Mouse (Mus musculus) left cerebral cortex, adult 11 months (tissue): ENCODE results near the gene Tcf7l2.

Experiments
- DNase-seq: peaks from one replicate; pipeline ENCODE4 v3.0.0; 2022; ENCODE audit warnings: low spot score

The Tcf7l2 gene

DNA sequence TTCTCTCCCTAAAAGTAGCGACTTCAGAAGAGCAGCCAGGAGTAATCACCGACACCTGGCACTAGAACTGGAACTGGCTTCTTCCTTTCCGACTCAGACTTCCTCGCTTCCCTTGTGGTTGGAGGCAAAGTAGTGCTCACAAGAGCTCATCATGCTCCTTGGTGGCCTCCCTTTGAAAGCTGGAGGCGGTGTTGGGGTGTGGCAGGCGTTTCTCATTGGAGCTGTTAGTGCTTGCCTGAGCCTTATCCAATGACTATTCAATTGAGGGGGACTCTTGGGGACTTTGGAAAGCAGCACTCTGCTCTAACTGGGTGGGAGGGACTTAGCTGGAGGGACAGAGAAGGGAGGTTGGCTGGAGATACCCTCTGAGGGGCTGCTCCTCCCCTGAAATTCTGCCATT lies 9.1 kb upstream of the Tcf7l2 start:
- no peak for DNase-seq

DNA sequence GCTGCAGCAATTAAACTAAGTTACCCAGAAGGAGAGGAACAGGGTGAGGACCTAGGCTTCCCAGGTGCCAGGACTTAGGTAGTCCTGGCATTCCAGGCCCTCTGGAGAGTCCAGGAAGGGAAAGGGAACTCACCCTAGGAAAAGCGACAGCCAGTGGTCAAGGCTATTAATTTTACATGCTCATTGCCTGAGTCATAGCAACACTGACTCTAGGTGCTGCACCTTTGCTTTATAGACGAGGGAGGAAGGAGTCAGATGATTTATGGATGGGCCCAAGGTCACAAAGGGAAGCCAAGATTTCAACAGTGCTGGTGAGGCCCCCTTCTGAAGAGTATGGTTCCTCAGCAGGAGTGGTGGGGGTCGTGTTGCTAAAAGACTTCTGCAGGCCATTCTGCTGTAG lies 8.6 kb upstream of the Tcf7l2 start:
- DNase-seq, result no peak

DNA sequence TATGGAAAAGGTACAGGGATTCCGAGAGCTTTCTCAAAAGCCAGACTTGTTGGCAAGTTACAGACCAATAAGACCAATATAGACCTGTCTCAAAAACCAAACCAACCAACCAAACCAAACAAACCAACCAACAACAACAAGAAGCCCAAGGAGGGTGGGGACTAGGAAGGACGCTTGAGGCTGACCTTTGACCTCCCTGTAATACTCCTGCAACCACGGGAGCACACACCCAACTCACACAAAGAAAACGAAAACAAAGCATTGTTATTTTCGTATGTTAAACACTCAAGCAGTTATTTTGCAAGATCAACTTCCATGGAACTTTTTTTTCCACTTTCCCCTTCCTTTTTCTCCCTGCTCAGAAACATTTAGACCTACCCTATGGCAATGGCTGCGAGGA lies 5.6 kb upstream of the Tcf7l2 start:
- DNase-seq, result no peak

DNA sequence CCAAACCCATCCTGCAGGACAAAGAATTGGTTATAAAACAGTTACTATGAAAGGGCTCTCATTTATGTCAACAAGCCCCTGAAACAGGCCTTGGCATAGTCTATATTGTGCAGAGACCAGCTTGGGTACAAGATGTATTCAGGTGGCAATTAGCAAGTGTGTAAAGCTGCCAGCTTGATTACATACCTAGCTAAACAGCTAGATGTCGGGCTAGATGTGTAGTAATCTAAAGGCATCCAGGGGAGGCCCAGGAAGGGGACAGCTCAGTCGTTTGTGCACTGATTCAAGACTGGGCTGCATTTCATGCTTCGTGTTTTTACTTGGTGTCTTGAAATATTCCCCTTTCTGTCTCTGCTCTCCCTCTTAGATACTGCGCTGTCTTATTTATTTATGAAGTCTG lies 1.9 kb upstream of the Tcf7l2 start:
- no peak for DNase-seq

DNA sequence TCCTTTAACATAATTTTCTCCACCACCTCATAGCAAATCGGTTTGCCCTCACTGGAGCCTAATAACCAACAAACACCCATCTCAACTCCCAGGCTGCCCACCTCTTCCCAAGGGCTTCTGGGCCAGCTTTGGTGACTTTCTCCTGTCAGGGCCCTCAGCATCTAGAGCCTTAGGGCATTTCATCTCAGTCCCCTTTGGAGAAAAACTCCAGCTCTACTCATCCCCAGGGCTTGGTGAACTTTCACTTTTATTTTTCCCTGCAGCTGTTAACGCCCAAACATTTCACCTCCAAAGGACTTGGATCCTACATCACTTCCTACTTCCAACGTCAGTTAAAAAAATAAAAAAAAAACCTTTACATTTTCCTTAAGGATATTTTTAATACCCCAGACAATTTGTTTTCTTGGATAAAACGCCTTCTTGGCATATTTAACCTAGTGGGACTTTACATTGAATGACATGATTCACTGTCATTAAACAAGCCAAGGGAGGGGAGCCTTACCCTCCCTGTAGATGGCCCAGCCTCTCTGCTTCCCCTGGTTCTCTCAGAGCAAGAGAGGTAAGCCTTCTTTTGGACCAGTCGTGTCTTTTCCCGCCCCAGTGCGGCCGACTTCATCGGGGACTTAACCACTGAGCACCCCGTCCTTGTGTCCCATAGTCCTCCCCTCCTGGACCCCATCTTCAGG lies 724 bp upstream of the Tcf7l2 start:
- no peak for DNase-seq

DNA sequence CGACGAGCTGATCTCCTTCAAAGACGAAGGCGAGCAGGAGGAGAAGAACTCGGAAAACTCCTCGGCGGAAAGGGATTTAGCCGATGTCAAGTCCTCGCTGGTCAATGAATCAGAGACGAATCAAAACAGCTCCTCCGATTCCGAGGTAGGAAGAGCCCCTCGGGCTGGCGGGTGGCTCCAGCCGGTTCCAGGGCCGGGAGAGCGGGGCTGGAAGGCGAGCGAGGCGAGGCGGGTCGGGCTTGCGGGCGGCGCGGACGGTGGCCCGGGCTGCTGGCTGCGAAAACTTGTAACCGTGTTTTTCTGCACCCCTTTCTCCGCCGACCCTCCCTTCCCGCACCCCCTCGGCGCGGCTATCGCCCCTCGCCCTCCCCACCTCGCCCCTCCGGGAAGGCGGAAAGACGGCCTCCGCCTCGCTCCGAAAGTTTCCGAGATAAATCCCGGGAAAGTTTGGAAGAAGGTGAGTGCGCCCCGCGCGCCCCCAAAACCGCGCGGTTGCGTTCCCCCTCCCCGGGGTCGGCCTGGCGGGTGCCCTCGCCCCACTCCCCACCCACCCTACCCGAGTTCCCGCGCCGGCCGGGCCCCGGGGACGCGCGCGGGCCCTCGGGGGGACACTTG lies 873 bp downstream of the Tcf7l2 start:
- no peak for DNase-seq

DNA sequence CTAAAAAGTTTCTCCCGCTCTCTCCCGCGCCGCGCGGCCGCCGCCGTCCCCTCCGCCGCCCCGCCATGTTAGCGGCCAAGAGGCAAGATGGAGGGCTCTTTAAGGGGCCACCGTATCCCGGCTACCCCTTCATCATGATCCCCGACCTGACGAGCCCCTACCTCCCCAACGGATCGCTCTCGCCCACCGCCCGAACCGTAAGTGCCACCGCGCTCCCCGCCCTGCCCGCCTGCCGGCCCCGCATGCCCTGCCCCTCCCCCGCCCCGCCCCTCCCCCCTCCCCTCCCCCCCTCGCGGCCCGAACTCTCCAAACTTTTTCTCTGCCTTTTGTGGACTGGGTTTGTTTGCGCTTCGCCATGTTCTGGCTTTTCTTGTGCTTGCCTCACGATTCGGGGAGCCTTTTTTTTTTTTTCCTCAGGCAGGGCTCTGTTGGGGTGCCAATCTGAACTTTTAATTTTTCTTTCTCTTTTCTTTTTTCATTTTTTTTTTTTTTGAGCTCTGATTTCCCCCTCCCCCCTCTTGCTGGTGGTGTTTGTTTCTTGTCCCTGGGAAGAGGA lies 1.5 kb downstream of the Tcf7l2 start:
- no peak for DNase-seq

DNA sequence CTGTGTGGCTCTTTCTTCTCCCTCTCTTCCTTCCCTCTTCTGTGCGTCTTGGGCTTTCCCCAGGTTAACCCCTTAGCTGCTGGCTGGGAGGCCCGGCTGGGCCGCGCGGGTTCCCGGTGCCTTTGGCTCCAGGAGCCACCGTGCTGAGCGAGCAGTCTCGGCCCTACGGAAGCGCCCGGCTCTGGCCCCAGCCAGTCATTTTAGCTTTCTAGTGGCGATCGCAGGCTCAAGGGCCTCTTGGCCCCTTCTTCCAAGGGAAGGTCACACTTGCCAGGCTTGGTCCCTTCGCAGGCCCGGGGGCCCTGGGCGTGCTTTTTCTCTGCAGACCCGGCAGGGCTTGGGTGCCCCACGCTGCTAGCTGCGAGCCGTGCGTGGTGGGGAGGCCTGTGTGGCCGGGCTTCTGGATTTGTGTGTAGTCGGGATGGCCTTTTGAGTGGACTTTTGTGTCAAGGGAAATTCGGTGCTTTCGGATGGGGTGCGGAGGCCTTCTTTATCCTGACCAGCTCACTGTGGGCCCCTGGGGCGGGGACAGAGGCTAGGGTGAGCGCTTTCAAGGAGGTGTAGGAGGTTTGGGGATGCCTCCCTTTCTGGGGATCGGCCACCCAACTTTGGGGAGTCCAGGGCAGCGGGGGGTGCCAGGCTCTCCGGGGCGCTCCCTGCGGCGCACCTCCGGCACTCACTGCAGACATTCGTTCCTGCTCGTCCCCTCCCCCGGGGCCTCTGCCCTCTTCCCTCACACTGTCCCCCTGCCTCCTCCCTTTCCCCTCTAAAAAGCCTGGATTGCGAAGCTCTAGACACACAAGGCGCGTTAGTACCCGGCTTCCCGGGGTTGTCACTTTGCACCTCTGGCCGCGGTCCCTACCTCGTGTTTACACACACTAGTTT lies 2.2 kb downstream of the Tcf7l2 start:
- DNase-seq, result no peak

DNA sequence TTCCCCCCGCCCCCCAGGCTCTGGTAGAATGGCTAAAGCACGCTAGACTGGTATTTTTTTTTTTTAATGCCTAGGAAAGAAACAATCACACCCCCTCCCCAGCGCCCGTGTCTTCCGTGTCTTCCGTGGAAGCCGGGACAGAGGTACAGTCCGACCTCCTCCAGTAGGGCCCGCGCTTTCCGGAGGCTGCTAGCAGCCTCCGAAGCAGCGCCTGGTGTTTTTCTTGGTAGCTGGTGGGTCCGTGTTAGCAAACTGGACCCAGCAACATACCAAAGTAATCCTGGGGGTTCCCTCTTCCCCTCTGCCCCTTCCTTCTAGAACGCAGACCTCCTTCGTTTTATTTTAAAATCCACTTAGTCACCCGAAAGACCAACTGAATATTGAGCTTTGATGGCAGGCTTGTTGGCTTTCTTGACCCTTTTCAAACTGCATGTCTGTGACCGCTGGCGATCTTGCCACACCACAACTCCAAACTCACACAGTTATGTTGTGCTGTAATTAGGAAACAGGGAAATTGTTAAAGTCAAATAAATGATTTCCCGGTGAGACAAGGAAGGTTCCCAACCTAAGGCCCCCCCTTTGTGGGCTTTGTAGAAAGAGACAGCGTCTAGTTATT lies 3.1 kb downstream of the Tcf7l2 start:
- DNase-seq, result no peak

DNA sequence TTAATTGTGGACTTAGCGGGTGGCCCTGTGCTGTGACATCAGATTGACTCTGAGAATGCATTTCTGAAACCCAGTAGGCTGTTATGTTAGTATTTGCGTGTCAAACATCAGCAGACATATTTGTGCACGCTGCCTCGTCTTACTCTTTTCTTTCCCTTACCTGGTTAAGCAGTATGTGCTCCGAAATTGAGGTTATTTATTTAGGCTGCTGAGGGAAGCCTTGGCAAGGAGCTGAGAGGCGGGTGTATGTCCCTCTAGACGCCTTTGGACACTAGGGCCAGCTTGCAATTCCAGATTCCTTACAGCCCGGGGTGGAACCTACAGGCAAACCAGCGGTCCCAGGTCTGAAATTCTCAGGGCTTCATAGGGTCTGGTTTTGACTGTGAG lies 3.6 kb downstream of the Tcf7l2 start:
- no peak for DNase-seq

DNA sequence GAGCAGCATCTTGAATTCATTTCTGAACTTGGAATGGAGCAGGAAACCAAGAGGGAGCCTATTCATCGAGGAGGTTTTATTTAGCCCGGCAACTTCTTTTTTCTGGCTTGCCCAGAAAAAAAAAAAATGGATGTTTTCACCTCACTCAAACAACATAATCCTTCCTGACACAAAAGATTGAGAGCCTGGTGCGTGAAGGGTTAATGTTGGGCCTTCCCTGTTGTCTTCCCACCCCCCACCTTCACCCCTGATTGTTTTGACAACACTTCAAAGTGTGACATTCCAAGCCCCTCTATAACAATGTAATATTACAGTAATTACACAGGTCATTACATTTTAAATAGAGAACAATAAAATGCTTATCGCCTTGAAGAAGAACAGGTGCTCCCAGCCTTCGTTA lies 4.6 kb downstream of the Tcf7l2 start:
- DNase-seq, result no peak

DNA sequence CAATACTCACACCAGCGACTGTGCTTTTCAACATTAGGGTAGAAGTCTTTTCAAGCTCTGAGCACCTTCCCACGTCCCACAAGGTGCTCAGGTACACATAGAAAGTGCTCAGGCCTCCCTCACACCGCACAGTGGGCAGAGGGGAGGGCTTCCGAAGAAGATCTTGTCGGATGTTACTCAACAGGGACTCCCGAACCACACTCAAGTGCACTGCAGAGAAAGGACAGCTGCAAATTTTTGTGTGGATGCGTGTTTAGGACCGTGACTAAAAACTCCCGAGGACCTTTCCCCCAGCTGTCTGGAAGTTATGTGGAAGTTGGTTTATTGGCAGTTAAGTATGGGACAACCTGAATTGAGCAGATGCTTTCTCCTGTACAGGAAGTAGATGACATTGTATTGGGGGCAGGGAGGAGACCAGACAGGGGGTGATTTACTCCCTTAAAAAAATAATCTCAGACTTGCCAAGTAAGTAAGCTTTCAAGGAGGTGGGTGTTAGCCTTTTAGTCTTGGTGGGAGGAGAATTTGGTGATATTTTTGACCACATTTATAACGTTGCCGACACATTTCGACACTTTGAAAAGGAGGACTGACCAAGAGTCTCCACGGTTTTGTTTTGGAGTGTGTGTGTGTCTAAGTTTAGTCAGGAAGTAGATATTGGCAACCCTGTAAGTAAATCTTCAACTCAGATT lies 5.8 kb downstream of the Tcf7l2 start:
- no peak for DNase-seq

DNA sequence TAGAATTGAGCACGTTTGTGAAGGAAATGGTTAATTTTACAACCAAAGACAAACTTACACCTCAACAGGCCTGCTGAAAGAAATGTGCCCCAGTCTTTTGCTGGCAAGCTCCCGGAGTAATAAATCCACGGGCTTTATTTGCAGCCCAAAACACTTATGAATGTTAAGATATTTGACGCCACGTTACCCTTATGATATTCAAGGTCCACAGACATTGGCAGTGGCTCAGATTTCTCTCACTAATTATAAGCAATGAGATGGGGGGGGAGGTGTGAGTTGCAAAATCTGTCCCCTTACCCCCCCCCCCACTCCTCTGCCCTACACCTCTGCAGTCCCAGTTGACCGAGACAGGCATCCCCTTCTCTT lies 6.3 kb downstream of the Tcf7l2 start:
- no peak for DNase-seq

DNA sequence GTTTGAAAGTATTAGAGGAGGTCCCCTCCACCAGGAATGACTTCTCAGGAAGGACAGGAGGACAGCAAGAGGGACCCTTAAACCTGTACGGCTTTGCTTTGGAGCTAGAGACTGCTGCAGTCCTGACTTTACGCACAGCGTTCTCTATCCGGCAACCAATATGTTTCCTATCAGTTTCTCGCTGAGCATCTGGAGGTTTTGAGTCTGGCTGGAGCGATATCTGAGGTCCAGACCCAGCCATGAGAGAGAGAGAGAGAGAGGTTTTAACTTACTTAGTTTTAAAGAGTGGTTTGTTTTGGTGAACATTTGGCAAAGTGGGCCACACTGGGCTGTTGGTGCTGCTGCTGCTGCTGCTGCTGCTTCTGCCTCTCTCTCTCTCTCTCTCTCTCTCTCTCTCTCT lies 7.2 kb downstream of the Tcf7l2 start:
- no peak for DNase-seq

DNA sequence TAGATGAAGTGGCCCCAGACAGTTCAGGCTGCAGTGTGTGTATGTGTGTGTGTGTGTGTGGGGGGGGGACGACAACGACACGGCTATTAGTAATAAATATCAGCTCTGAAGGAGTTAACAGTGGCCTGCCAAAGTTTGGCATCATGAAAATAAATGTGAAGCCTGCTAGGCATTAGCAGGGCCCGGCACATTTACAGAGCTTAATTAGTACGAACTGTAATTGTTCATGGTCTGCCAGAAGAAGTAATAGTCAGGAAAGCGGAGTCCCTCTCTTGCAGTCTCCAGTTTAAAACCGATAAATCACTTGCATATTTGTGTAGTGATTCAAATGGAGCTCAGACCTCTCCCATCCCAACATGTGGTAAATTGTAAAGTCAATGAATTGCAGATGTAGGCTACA lies 7.9 kb downstream of the Tcf7l2 start:
- no peak for DNase-seq

DNA sequence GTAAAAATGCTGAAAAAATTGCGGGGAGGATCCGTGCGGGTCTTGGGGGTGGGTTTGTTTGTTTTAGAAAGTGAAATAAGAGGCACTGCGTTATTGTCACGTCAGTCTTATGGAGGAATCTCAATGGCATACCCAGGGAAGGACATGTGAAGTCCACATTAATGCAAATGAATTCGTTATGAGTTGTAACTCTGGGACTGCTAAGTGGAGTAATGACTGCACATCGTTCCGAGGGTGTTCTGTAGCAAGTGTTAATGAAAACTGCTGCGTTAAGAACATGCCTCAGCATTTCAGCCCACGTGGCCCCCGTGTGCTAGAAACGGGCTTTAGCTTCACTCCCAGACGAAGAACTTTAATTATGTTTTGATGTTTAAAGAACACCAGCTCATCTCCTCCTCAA lies 8.4 kb downstream of the Tcf7l2 start:
- DNase-seq, result no peak

DNA sequence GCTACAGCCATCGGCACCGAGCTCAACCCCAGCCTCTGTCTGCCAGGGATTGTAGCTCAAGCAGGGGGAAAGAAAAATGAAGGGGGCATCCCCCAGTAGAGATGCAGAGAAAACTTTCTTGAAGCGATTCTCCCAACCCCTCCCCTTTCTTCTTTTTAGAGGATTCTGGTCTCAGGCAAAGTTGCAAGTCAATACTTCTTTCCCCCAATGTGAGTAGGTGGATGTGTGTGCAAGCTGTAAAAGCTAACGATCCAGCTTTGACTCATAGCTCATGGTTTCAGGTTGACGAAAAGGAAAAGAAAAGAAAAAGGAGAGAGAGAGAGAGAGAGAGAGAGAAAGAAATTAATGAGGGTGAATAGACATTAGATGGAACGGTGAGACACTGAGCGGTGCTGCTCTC lies 8.8 kb downstream of the Tcf7l2 start:
- DNase-seq, result no peak

DNA sequence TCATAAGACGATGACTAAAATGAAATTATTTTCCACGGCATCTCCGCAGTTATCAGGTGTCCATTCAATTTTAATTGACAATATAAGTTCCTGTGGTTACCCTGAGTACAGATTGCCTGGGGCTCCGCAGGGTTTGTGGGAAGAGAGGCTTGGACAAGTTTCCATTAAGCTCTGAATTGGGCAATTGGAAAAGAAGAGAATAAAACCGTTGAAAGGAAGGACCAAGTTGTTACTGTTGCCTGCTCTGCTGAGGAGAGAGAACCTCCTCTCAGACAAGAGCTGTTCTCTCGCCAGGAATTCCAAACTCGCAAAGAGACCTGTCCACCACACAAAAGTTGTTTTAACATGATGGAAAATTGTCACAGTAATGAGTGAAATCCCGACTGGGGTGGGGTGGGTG lies 11.2 kb downstream of the Tcf7l2 start:
- DNase-seq, result no peak

DNA sequence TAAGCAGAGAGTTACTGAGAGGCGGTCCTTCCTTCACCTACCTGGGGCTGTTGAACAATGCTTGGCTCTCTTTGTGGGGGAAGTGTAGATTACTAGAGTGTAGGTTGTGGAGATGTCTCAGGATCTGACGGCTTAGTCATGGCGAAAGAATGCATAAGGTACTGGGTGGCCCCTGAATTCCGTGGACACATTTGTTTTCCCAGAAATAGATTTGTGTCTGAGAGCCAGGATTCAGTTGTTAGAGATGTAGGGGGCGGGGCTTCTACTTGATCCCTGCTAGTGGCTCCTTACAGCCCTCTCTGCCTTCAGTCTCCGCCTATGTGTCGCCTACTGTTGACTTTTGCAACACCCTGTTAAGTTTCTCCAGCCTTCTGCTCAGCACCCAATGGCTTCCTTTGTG lies 12.7 kb downstream of the Tcf7l2 start:
- no peak for DNase-seq

DNA sequence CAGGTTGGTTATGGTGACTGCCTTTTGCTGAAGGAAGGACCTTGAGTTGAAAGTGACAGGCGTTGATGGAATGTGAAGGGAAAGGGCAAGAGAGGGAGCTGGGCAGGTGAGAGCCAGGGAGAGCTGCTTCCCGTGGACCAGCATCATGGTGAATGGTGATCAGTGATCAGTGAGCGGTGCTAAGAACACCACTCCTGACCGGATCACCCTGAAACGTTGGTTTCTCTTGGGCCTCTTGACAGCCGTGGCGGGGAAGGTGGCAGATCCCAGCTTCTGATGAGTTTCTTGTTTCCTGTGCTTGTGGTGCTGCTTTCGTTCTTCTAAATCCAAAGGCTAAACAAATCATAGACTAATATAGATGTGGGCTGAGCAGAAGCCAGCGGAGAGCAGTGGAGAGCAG lies 13.8 kb downstream of the Tcf7l2 start:
- DNase-seq, result no peak

DNA sequence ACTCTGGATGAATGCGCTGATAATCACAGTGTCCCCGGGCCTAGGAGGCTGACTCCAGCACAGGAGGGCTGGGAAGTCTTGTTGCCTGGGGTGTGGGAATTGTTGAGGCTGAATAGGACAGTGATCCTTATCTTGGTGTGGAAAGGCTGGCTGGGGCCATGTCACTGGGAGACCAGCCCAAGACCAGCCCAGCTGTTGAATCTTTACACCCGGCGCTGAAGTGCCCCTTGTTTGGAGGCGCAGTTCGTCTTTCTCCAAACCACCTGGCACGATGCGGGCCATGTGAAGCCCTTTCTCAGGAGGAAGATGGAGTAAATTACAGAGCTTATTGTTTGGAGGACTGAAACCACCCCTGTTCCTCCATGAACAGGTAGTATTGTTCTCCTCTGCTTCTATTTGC lies 15.1 kb downstream of the Tcf7l2 start:
- DNase-seq, result no peak

DNA sequence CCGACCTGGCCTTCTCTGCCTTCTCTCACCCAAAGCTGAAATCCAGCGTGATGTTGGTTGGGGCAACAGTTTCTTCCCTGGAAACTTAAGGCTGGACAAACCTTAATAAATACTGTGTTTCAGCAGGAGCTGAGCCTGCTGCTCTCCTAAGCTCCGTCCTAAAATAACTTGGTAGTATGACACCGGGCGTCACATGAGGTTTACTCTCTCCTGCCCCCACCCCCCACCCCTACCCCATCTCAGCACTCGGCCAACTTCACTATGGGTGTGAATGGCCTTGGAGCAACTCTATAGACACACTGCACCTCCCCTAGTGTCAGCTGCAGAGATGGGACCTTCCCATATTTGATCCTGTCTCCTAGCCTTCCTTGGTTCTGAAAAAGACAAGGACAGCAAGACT lies 15.8 kb downstream of the Tcf7l2 start:
- DNase-seq, result no peak
